Mouse (Mus musculus): ENCODE data around the gene Cdcp1.

DNA sequence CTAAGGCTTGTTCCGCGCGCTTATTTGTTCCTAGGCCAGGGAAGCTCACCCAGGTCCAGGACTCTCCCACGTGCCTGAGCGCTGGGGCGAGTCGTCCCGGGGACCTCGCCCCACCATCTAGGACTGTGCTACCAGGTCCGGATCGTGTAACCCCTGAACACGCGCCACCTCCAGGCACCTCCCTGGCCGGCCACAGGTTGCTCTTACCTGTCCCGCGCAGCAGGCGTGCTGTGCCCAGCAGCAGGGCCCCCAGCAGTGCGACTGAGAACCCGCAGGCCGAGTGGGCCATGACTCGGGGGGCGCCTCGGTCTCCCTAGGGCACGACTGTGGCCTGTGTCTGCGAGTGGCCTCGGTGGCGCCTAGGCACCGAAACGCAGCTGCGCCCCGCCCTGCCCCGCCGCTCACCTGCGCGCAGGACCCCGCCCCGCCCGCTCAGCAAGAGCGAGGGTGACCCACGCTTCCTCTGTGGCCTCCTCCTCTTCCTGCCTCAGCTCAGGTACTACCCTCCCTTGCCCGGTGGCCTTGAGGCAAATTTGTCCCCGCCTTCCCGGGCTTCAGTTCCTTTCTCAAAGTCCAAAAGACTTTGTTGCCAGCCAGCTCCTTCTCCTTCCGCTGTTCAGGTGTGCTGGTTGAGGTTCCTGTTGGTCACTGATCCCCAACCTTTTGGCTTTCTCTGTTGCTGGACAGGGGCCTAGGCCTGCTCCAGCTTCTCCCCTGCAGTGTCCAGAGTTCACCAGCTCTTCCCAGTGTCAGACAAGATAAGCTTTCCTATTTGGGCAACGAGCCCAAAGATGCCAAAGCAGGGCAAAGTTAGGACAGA is at the start of gene Cdcp1:
- no peak for TF ChIP-seq POLR2A (IDR thresholded peaks at IDR 0.05; ENCODE audit: low read depth, low read length)
- no peak for TF ChIP-seq CTCF (IDR thresholded peaks at IDR 0.05; ENCODE audit: extremely low read depth, insufficient read depth, insufficient read length, insufficient replicate concordance)

All from spleen, adult 2 months (tissue).